Mouse (Mus musculus) left cerebral cortex, postnatal 25 days (tissue): ENCODE results near the gene Exosc8. TPM values are rescaled to one million over a fixed set of nuclear protein-coding genes. Genes with fewer than 3 reads are reported as not detected.
"Not testable (repeated sequence)": the region's sequence is repeated elsewhere in the genome, so short reads cannot be mapped to it uniquely, and the experiment has no call there.

ENCODE experiments used
- DNase-seq, 2 experiments: peaks; one replicate each; pipeline ENCODE4 v3.0.0; 2022; ENCODE audit warnings: low spot score in 2 of 2, mixed read lengths in 1 of 2
- intact Hi-C: fragments of 180-260 bp; cut with DNase I; formaldehyde crosslinking; loops from one replicate; pipeline ENCODE4 v1.15.1; 2025
- total RNA-seq, 2 experiments: library from RNA; stranded (reverse); gene quantifications; 2 replicates each; pipeline ENCODE4 v1.2.3; 2021

The Exosc8 gene
- total RNA-seq, 2 experiments from 2014 or later = 23.4 to 23.8 TPM

DNA sequence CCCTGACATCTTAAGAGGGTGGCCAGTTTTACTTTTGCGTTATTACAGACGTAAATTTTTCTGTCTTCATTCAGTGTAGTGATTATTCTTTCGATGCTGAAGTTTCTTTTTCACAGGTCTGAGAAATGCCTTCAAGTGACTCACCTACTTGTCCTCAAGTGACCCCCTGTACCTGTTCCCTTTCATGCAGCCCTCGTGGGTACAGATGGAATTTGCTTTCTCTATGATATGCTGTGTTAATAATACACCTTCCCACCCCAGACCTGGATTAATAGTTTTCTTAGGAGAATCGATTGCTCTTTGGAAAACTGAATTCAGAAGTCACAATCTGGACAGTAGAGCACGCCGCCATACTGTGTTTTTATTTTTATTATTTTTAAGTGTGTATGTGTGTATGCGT lies 2.1 kb upstream of the Exosc8 start:
- intact Hi-C loops = loop anchor here (5.0 kb wide), 2 partner anchors 60 to 335 kb away; no protein-coding TSS in a partner anchor

GRCm38 (mm10) chr3:54736101-54736927 lies 1.1 kb upstream of the Exosc8 start:
- intact Hi-C loops = loop anchor here (5.0 kb wide), 2 partner anchors 61 to 336 kb away; no protein-coding TSS in a partner anchor

More for the DNA sequence above, 2.1 kb upstream of the Exosc8 start:
- no peak for DNase-seq

DNA sequence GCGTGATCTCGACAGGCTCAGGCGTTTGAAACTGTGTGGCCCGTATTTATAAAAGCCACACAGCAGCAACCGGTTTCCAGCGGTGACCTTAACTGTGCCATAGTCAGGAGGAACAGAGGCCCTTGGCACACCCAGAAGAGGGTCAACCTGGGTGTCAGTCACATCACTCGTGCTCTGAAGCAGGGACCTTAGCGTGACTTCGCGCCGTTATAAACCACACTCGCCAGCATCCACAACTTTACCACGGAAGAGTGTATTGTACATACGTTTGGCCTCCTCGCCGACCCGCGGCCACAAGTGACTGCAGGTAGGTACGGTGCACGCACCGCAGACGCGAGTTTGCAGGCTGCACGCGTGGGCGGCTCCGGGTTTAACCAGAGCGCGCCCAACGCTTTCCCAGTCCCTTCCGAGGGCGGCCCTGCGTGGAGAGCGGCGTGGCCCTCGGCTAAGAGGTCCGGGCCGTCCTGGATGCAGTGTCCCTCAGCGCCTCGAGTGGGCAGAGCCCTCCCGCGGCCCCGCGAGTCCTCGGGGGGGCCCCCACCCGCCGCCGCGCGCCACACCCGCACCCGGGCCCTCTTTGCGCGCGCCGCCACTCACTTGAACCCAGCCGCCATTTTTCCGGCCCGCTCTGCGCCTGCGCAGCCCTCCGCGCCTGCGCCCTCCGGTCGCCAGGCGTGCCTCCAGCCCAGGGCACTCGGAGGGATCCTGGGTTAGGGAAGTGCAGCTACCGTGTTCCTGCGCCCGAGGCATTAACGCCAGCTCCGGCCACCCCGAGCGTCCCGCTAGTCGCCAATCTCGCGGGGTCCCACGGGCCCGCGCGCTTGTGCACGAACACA lies 564 bp downstream of the Exosc8 start:
- intact Hi-C loops = loop anchor here (2.0 to 5.0 kb wide), 3 partner anchors 42 to 338 kb away; partner anchors contain the start of gene Supt20
- peak; percentile 87 to 89 for DNase-seq

More at GRCm38 (mm10) chr3:54736101-54736927, 1.1 kb upstream of the Exosc8 start:
- peak; percentile 13 to 25 for DNase-seq

DNA sequence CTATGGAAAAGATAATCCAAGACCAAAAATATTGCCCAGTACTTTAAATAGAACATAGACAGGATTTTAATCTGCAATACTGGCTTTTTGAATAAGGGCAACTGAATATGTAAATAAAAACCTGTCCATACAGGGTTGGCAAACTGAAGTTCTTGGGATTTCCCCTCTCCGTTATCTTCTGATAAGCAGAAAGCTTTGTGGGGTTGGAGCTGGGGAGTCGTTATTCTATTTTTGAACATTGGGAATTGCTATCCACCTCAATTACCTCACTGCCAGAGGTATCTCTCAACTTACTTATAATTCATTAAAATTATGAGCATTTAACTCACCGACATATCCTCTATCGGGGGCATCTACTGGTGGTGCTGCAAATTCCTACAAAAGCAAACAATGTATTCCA lies 2.8 kb downstream of the Exosc8 start:
- DNase-seq = no peak
- intact Hi-C loops = no loop called here

DNA sequence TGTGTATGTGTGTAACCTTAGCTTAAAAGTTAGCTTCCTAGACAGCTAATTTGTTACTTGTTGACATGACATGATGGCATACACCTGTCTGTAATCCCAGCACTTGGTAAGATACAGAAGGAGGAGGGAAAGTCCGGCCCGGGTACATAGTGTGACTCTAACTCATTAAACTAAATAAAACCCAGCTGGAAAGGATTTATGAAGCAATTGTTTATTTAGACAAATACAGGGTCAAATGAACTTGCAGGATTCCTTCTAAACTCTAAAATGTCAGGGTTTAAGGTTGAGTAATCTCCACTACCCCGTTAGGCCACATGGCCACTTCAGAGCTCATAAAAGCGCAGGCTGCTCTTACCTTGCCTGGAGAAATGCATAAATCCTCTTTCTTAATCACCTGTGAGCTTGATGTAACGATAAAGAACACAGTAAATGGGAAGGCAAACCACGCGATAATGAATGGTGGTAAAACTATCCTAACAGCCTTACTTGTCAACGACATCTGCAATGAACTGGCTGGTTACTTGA lies 3.5 kb downstream of the Exosc8 start:
- no peak for DNase-seq
- intact Hi-C loops = no loop called here

- intact Hi-C loops = no loop called here
These were observed 7.1 kb downstream of the Exosc8 start for GRCm38 (mm10) chr3:54728100-54728499.

DNA sequence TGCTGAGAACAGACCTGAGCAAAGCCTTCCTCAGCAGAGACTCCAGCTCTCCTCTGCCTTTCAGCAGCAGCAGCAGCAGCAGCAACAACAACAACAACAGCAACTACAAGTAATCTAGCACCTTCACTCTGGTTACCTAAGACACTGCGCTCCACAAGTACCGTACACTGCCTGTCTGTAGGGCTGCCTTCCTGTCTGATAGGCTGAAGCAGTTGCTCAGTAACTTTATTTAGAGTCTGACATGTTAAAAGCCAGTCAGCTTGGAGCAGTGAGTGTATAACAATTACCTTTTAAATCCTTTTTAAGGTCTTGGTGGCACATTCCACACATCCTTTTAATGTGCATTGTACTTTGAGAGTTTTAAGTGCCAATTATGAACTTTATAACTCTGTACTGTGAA lies 7.6 kb downstream of the Exosc8 start:
- no peak for DNase-seq
- intact Hi-C loops = no loop called here

More at GRCm38 (mm10) chr3:54728100-54728499, 7.1 kb downstream of the Exosc8 start:
- DNase-seq = no peak

- intact Hi-C loops = no loop called here
- no peak for DNase-seq
These were observed 9.8 kb downstream of the Exosc8 start for GRCm38 (mm10) chr3:54725344-54725743.

DNA sequence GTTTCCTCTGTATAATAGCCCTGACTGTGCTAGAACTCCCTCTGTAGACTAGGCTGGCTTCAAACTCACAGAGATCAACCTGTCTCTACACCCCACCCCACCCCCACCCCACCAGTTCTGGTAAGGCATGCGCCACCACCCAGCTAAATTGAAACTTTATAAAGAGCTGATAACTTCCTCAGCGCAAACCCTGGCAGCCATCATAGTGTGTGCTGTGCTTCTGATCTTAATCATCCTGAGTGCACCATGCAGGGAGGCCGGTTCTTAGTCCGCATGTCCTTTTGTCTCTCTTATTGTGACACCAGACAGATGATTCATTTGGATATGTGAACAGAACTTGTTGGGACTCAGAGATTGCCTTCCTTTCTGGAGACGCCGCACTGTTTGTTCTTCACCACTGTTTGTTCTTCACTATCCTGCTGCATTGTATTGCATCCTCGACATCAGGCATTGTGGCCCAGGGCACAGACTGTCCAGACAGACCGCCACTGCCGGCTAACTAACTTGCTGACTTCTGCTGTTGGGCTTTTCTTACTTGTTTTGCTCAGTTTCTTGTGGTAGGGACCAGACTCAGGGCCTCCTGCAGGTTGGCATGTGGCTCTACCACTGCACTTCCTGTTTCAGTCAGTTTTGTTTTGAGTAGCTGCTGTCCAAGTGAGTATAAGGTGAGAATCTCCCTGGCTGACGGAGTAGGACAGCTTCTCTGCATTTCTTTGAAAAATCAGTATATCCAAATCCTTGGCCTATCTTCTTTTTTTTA lies 11.3 kb downstream of the Exosc8 start:
- intact Hi-C loops = no loop called here
- DNase-seq = peak; percentile 14 to 31

DNA sequence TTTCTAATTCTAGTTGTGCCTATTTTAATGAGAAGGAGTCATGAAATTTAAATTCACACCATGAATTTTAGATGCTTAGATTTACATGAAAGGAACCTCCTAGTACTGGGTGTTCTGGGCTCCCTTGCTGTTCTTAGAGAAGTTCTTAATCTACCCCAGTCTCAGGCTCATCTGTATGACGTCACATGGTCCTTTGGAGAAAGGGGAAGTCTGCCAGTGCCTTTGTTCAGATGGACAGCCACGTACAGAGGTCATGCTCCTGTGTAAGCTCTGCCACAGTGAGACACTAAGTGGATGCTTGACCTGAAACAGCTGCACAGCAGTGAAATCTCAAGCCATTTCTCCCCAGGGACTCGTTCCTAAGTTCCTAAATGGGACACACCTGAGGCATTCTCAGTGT lies 16.2 kb downstream of the Exosc8 start:
- intact Hi-C loops = no loop called here

GRCm38 (mm10) chr3:54717348-54717747 lies 17.8 kb downstream of the Exosc8 start:
- no peak for DNase-seq
- intact Hi-C loops = no loop called here

More for the DNA sequence above, 16.2 kb downstream of the Exosc8 start:
- DNase-seq = peak in 1 of 2 experiments; percentile 10

DNA sequence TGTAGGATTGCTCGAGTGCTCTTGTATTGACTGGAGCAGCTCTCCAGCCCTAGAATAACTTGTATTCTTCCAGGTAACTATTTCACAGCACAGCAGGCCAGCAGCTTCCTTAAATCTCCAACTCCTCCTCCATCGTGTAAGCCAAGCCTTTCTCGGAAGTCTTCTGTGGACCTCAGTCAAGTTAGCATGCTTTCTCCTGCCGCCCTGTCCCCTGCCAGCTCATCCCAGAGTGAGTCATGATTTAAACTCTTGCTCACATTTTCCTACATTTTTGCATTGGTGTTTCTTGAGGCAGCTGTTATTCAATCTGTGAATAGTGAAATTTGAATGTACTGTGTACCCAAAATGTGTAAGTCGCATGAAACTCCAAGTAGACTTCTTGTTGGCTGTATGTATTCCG lies 19.7 kb downstream of the Exosc8 start:
- intact Hi-C loops = no loop called here

DNA sequence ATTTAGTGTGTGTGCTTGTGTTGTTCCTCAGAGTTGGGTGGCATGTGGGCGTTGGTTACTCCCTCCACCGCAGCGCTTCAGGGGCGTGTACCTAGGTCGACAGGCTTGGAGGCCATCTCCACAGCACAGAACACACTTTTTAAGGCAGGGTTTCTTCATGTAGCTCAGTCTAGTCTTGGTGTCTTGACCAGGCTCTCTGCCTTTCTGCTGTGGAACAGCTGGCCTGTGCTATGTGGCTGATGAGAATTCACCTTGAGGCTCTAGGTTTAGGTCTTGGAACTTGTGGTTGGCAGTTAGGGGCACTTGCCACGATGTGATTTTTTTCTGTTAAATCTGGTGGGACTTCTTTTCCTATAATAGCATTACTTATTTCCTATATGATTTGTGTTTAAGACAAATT lies 20.9 kb downstream of the Exosc8 start, which contains the start of gene Gm21958:
Gm21958 (minus strand) TSS at position 101 of the 400 bp plus-strand sequence.
- intact Hi-C loops = no loop called here
- DNase-seq = no peak

More for the DNA sequence above, 19.7 kb downstream of the Exosc8 start:
- peak; percentile 28 to 89 for DNase-seq

- no peak for DNase-seq
- intact Hi-C loops = no loop called here
These were observed 26.2 kb downstream of the Exosc8 start for GRCm38 (mm10) chr3:54708972-54709371.

- intact Hi-C loops, DNase-seq: not testable (repeated sequence)
These were observed 31.1 kb downstream of the Exosc8 start for GRCm38 (mm10) chr3:54704106-54704505.

- intact Hi-C loops = loop anchor here (10.0 kb wide), 1 partner anchor 835 kb away; the partner anchor contains the start of gene Ufm1
- DNase-seq = no peak
These were observed 35.4 kb downstream of the Exosc8 start for GRCm38 (mm10) chr3:54699759-54700301.

DNA sequence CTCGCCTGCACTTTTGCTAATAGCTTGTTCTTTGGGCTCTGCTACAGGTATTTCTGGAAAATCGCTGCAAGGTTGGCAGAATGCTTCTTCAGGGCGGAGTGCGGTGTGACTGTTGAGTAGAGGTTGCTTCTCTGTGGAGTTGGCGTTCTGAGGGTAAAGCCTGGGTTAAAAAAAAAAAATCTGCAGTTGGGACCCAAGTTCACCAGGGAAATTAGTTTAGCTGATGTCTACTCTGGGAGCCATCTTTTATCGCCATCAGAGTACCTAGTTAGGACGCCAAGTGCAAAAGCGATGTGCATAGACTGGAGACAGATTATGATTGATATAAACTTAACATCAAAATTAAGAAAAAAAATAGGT lies 42.2 kb downstream of the Exosc8 start:
- DNase-seq = no peak
- intact Hi-C loops = loop anchor here (2.0 to 10.0 kb wide), 2 partner anchors 42 to 828 kb away; partner anchors contain the start of genes Alg5, Exosc8 and Ufm1

GRCm38 (mm10) chr3:54692202-54693055 lies 42.8 kb downstream of the Exosc8 start, which contains the start of gene Supt20:
Gene Supt20, plus strand, starts transcription at chr3:54692807.
- intact Hi-C loops = loop anchor here (2.0 to 10.0 kb wide), 2 partner anchors 42 to 828 kb away; partner anchors contain the start of genes Alg5, Exosc8 and Ufm1

More at GRCm38 (mm10) chr3:54692202-54693055, 42.8 kb downstream of the Exosc8 start, which contains the start of gene Supt20:
- peak; percentile 93 to 96 for DNase-seq
